Mouse (Mus musculus) layer of hippocampus, adult 2 months (tissue): ENCODE measurements around the gene Polr2l. TPM values are rescaled to one million over a fixed set of nuclear protein-coding genes. Genes with fewer than 3 reads are reported as not detected.

Experiments
- DNase-seq, 2 experiments: peaks; one replicate each; pipeline ENCODE4 v3.0.0; 2022; ENCODE audit warnings: low spot score in 2 of 2
- H3K27ac ChIP-seq: fragments of 200-600 bp; 2 replicates; pipeline ENCODE4 v1.8.1; 2022
- H3K4me3 ChIP-seq: fragments of 200-600 bp; 2 replicates; pipeline ENCODE4 v1.8.1; 2022; ENCODE audit warnings: mild to moderate bottlenecking
- CTCF ChIP-seq: fragments of 200-600 bp; conservative IDR thresholded peaks from 2 replicates; pipeline ENCODE4 v1.8.1; 2022; ENCODE audit warnings: antibody characterized with exemption, mild to moderate bottlenecking, moderate library complexity
- total RNA-seq, 2 experiments: library from RNA; stranded (reverse); gene quantifications; 2 replicates each; pipeline ENCODE4 v1.2.3; 2021

The Polr2l gene
- total RNA-seq, 2 experiments from 2014 or later: 38.7 TPM

- peak within 1 kb of the TSS; percentile 98 for H3K27ac ChIP-seq
- peak within 1 kb of the TSS; percentile 77 for H3K4me3 ChIP-seq
- peak; percentile 87 to 94 for DNase-seq
- TF ChIP-seq CTCF: 0 out of 2 replicates have a peak, but pooled peaks have one; percentile 12
Measured at GRCm38 (mm10) chr7:141429310-141429709, 45.6 kb downstream of the Polr2l start, which contains the start of gene Cend1. Gene Cend1 (minus strand): TSS chr7:141429491.

GRCm38 (mm10) chr7:141428701-141429100 lies 46.2 kb downstream of the Polr2l start:
- H3K4me3 ChIP-seq: peak overlapping the region; percentile 77
- peak overlapping the region; percentile 98 for H3K27ac ChIP-seq
- TF ChIP-seq CTCF: no peak
- DNase-seq: no peak

GRCm38 (mm10) chr7:141426948-141427730 lies 47.8 kb downstream of the Polr2l start:
- Histone ChIP-seq H3K4me3 (no peak overlapping the region), H3K27ac (no peak overlapping the region)
- TF ChIP-seq CTCF: no peak
- DNase-seq: no peak

- Histone ChIP-seq H3K4me3 (no peak overlapping the region), H3K27ac (no peak overlapping the region)
- DNase-seq: no peak
- no peak for TF ChIP-seq CTCF
Measured at GRCm38 (mm10) chr7:141423811-141424210, 51.1 kb downstream of the Polr2l start.

Other genes with a start within 250 kb of the Polr2l start
- gene Phrf1, start 246.3 kb downstream of the Polr2l start, total RNA-seq: 10 to 100 TPM; 72.8 to 76.1 TPM
- 1 to 10 TPM in 1 of 2 experiments, under 1 TPM in 1; 0.56 to 1.3 TPM for gene Irf7, start 208.7 kb downstream of the Polr2l start, total RNA-seq
- gene Cdhr5, start 198.3 kb downstream of the Polr2l start, total RNA-seq: not detected
- gene Sct, start 196.0 kb downstream of the Polr2l start, total RNA-seq: not detected
- gene Drd4, start 183.1 kb downstream of the Polr2l start, total RNA-seq: under 1 TPM; 0.20 to 0.23 TPM
- 10 to 100 TPM; 74.1 to 77.0 TPM for gene Deaf1, start 147.4 kb downstream of the Polr2l start, total RNA-seq
- gene Tmem80, start 147.4 kb downstream of the Polr2l start, total RNA-seq: 10 to 100 TPM; 32.9 to 33.7 TPM
- 1 to 10 TPM; 4.9 to 5.1 TPM for gene Eps8l2, start 136.3 kb downstream of the Polr2l start, total RNA-seq
- gene Taldo1, start 82.9 kb downstream of the Polr2l start, total RNA-seq: 100 to 1,000 TPM; 111 to 114 TPM
- gene Gatd1, start 61.0 kb downstream of the Polr2l start, total RNA-seq: 10 to 100 TPM; 42.1 to 45.1 TPM
- 100 to 1,000 TPM; 251 to 263 TPM for gene Cend1, start 45.6 kb downstream of the Polr2l start, total RNA-seq
- 100 to 1,000 TPM; 338 to 343 TPM for gene Slc25a22, start 37.2 kb downstream of the Polr2l start, total RNA-seq
- gene Pidd1, start 31.1 kb downstream of the Polr2l start, total RNA-seq: 1 to 10 TPM; 1.1 to 1.7 TPM
- 100 to 1,000 TPM; 548 to 575 TPM for gene Rplp2, start 27.8 kb downstream of the Polr2l start, total RNA-seq
- gene Pnpla2, start 19.9 kb downstream of the Polr2l start, total RNA-seq: 10 to 100 TPM; 25.1 to 28.3 TPM
- 1 to 10 TPM; 4.1 to 6.7 TPM for gene Cracr2b, start 14.0 kb downstream of the Polr2l start, total RNA-seq
- 10 to 100 TPM; 23.4 to 25.1 TPM for gene Cd151, start 7.7 kb downstream of the Polr2l start, total RNA-seq
- 10 to 100 TPM; 13.6 to 13.7 TPM for gene Tspan4, start 108 bp upstream of the Polr2l start, total RNA-seq
- gene Chid1, start 64.7 kb upstream of the Polr2l start, total RNA-seq: 10 to 100 TPM; 83.1 to 85.1 TPM
- gene Ap2a2, start 87.0 kb upstream of the Polr2l start, total RNA-seq: 100 to 1,000 TPM; 226 to 243 TPM
- gene Muc6, start 180.2 kb upstream of the Polr2l start, total RNA-seq: not detected
- under 1 TPM in 1 of 2 experiments, not detected in 1; 0.27 TPM for gene Muc2, start 215.2 kb upstream of the Polr2l start, total RNA-seq